Mouse (Mus musculus): ENCODE measurements around the gene Mfrp. TPM values are rescaled to one million over a fixed set of nuclear protein-coding genes. Genes with fewer than 3 reads are reported as not detected.

Gene Mfrp
- total and polyA plus RNA-seq, 3 experiments = 0.10 TPM; not detected in 2

DNA sequence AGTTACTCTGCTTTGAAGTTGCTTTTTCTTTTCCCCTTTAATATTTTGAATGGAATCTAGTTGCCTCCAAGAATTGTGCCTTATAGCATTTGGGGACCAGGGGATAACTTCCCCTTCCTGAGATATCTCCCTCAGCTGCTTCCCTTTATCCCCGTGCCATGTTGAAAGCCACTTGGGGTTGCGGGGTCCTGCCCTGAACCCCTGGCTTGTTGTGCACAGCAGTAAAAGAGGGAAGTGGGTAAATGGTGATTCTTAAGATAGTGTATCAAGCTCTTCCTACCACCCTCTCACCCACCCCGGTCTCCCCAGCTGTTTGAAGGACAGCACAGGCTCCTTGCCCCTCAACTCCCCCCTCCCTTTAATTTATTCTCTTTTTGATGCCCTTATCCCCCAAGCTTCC lies 6.8 kb upstream of the Mfrp start:
- Histone ChIP-seq H3K27ac (ENCODE audit: control insufficient read depth, low read depth, low read length) (no peak overlapping the region), H3K27me3 (ENCODE audit: control insufficient read depth in 1 of 2, insufficient read depth in 2 of 2, low read length in 2 of 2) (no peaks in the 10 kb centered on the region), H3K9me3 (replicated peaks; ENCODE audit: insufficient read depth, low read length) (no peaks in the 10 kb centered on the region), H3K36me3 (ENCODE audit: control insufficient read depth in 1 of 2, insufficient read depth in 2 of 2, low read length in 2 of 2) (peaks cover 0 to 10% of the 10 kb centered on the region in 2 experiments; a peak in 2 of 4 replicates), H3K4me1 (ENCODE audit: control insufficient read depth in 1 of 2, insufficient read depth in 2 of 2, low read length in 2 of 2) (peaks cover 3 to 12% of the 10 kb centered on the region in 2 experiments), H3K79me2 (ENCODE audit: control insufficient read depth, insufficient read depth, low read length, poor library complexity) (no peaks in the 10 kb centered on the region), H3K9ac (ENCODE audit: control insufficient read depth, low read depth, low read length, poor library complexity, severe bottlenecking) (no peak overlapping the region), H3K4me3 (ENCODE audit: control insufficient read depth in 1 of 2, insufficient read depth in 1 of 2, low read depth in 2 of 2, low read length in 2 of 2) (no peak overlapping the region)
- peak; percentile 65 for DNase-seq (ENCODE audit: low read depth, low spot score)
- TF ChIP-seq GATA1 (IDR thresholded peaks at IDR 0.05; ENCODE audit: low read depth, low read length) = peak; percentile 32; the same call in 1 of the 2 replicates
- peak; percentile 45; the same call in 1 of the 2 replicates for TF ChIP-seq BHLHE40 (IDR thresholded peaks at IDR 0.05; ENCODE audit: borderline replicate concordance, low read depth, low read length)
- peak; percentile 39; the same call in 1 of the 2 replicates for TF ChIP-seq RCOR1 (IDR thresholded peaks at IDR 0.05; ENCODE audit: low read depth, low read length)
- TF ChIP-seq TCF12 (IDR thresholded peaks at IDR 0.05; ENCODE audit: low read depth, low read length) = peak; percentile 52; the same call in 1 of the 2 replicates
- no peak for TF ChIP-seq MAZ (IDR thresholded peaks at IDR 0.05; ENCODE audit: low read depth, low read length)
- no peak for TF ChIP-seq NELFE (IDR thresholded peaks at IDR 0.05; ENCODE audit: low read depth, low read length)
- TF ChIP-seq POLR2AphosphoS5 (IDR thresholded peaks at IDR 0.05; ENCODE audit: borderline replicate concordance, low read depth, low read length) = no peak
- peak; percentile 50 to 65; a peak in 3 of 4 replicates for TF ChIP-seq EP300 (IDR thresholded peaks at IDR 0.05; ENCODE audit: low read depth in 1 of 2, low read length in 2 of 2)
- peak; percentile 55 for TF ChIP-seq ETS1 (IDR thresholded peaks at IDR 0.05; ENCODE audit: low read depth, low read length)
- no peak for TF ChIP-seq NRF1 (IDR thresholded peaks at IDR 0.05; ENCODE audit: insufficient read depth, low read depth, low read length, poor library complexity, severe bottlenecking)
- TF ChIP-seq UBTF (IDR thresholded peaks at IDR 0.05; ENCODE audit: borderline replicate concordance, insufficient read depth, low read depth, low read length) = no peak
- TF ChIP-seq CTCF (IDR thresholded peaks at IDR 0.05 in 2 of 3, conservative IDR thresholded peaks at IDR 0.05 in 1 of 3; ENCODE audit: control insufficient read depth in 1 of 3, insufficient read depth in 1 of 3, low read depth in 2 of 3, low read length in 3 of 3, poor library complexity in 1 of 3, severe bottlenecking in 1 of 3) = no peak

DNA sequence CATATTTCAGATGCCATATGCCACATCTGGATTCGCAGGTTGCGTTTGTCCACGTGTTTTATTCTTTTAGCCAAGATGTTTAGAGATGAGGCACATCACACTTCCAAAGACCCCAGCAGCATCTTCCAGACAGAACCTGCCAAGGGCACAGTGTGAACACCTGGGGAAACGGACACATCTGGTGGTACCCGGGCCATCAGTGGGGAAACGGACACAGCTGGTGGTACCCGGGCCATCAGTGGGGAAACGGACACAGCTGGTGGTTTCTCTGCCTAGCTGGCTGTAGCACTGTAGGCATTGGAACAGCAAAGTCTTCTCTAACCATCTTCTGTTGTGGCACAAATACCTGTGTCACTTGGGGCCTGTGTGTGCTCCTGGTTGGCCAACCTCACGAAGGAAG lies 5.7 kb upstream of the Mfrp start:
- no peak for DNase-seq (ENCODE audit: low read depth, low spot score)
- no peak overlapping the region for H3K4me3 ChIP-seq (ENCODE audit: control insufficient read depth in 1 of 2, insufficient read depth in 1 of 2, low read depth in 2 of 2, low read length in 2 of 2)
- no peaks in the 10 kb centered on the region for H3K79me2 ChIP-seq (ENCODE audit: control insufficient read depth, insufficient read depth, low read length, poor library complexity)
- TF ChIP-seq TCF12 (IDR thresholded peaks at IDR 0.05; ENCODE audit: low read depth, low read length) (no peak), MAZ (IDR thresholded peaks at IDR 0.05; ENCODE audit: low read depth, low read length) (no peak), CHD2 (IDR thresholded peaks at IDR 0.05; ENCODE audit: low read length) (no peak), ZMIZ1 (IDR thresholded peaks at IDR 0.05; ENCODE audit: low read depth, low read length) (no peak), POLR2AphosphoS2 (IDR thresholded peaks at IDR 0.05; ENCODE audit: low read length) (no peak), GATA1 (IDR thresholded peaks at IDR 0.05; ENCODE audit: low read depth, low read length) (no peak), MYC (IDR thresholded peaks at IDR 0.05; ENCODE audit: low read depth, low read length) (no peak), NELFE (IDR thresholded peaks at IDR 0.05; ENCODE audit: low read depth, low read length) (no peak), SIN3A (IDR thresholded peaks at IDR 0.05; ENCODE audit: low read length) (no peak), MXI1 (IDR thresholded peaks at IDR 0.05; ENCODE audit: low read depth, low read length) (no peak), ZC3H11A (IDR thresholded peaks at IDR 0.05; ENCODE audit: low read depth, low read length) (no peak), HCFC1 (IDR thresholded peaks at IDR 0.05; ENCODE audit: low read depth, low read length) (no peak), USF1 (IDR thresholded peaks at IDR 0.05; ENCODE audit: low read depth, low read length) (no peak)
- H3K27ac ChIP-seq (ENCODE audit: control insufficient read depth, low read depth, low read length) = no peak overlapping the region
- no peak overlapping the region for H3K9ac ChIP-seq (ENCODE audit: control insufficient read depth, low read depth, low read length, poor library complexity, severe bottlenecking)
- no peaks in the 10 kb centered on the region for H3K27me3 ChIP-seq (ENCODE audit: control insufficient read depth in 1 of 2, insufficient read depth in 2 of 2, low read length in 2 of 2)
- peaks cover 3 to 10% of the 10 kb centered on the region in 2 experiments for H3K4me1 ChIP-seq (ENCODE audit: control insufficient read depth in 1 of 2, insufficient read depth in 2 of 2, low read length in 2 of 2)
- peaks cover 0 to 10% of the 10 kb centered on the region in 2 experiments; a peak in 2 of 4 replicates for H3K36me3 ChIP-seq (ENCODE audit: control insufficient read depth in 1 of 2, insufficient read depth in 2 of 2, low read length in 2 of 2)
- no peaks in the 10 kb centered on the region for H3K9me3 ChIP-seq (replicated peaks; ENCODE audit: insufficient read depth, low read length)
